Mouse (Mus musculus) limb, embryonic 13.5 days (tissue): Measurements from ENCODE around the gene Mrvi1. TPM values are rescaled to one million over a fixed set of nuclear protein-coding genes. Genes with fewer than 3 reads are reported as not detected.
"Not testable (repeated sequence)": the region's sequence is repeated elsewhere in the genome, so short reads cannot be mapped to it uniquely, and the experiment has no call there.

Experiments used
- ATAC-seq: fragments of 200-750 bp; cut with Nextera tagmentation; 2 replicates; pipeline ENCODE4 v1.8.0; 2017; ENCODE audit warnings: low read depth, moderate number of reproducible peaks, moderate TSS enrichment; ENCODE audit not compliant: low FRiP score
- H3K27ac ChIP-seq: fragments of 300-500 bp; sonication (generic); 2 replicates; pipeline ENCODE4 v1.5.1; 2015; ENCODE audit warnings: inconsistent platforms, mild to moderate bottlenecking, moderate library complexity
- H3K27me3 ChIP-seq: fragments of 300-500 bp; sonication (generic); 2 replicates; pipeline ENCODE4 v1.6.1; 2015; ENCODE audit warnings: mild to moderate bottlenecking, inconsistent platforms
- H3K36me3 ChIP-seq: fragments of 300-500 bp; sonication (generic); 2 replicates; pipeline ENCODE4 v1.6.1; 2015; ENCODE audit warnings: inconsistent platforms, mild to moderate bottlenecking, moderate library complexity
- H3K4me1 ChIP-seq: fragments of 300-500 bp; sonication (generic); 2 replicates; pipeline ENCODE4 v1.6.1; 2015; ENCODE audit warnings: inconsistent platforms
- H3K4me2 ChIP-seq: fragments of 300-500 bp; sonication (generic); replicated peaks from 2 replicates; pipeline ENCODE4 v1.6.1; 2015; ENCODE audit warnings: inconsistent platforms, mild to moderate bottlenecking, moderate library complexity
- H3K4me3 ChIP-seq: fragments of 300-500 bp; sonication (generic); 2 replicates; pipeline ENCODE4 v1.5.1; 2015; ENCODE audit warnings: moderate library complexity, mild to moderate bottlenecking, inconsistent platforms
- H3K9ac ChIP-seq: fragments of 300-500 bp; sonication (generic); 2 replicates; pipeline ENCODE4 v1.6.1; 2015; ENCODE audit warnings: mild to moderate bottlenecking, inconsistent platforms
- H3K9me3 ChIP-seq: fragments of 300-500 bp; sonication (generic); 2 replicates; pipeline ENCODE4 v1.6.1; 2016; ENCODE audit warnings: inconsistent platforms
- WGBS: fragments of 180-500 bp; shearing (Covaris S2); methylation state at CpG from one replicate; pipeline ENCODE4 v1.1.7; 2015; 5-methylcytosine and 5-hydroxymethylcytosine counted together
- polyA plus RNA-seq: library from polyadenylated mRNA; unstranded; fragments of >200 nt; fragmentation: Nextera tagmentation; extraction: Ambion mirVana; gene quantifications from 2 replicates; pipeline ENCODE4 v1.2.1, GENCODE M21; 2015

Gene Mrvi1
- polyA plus RNA-seq, 1 experiment from 2014 or later, result 1.6 TPM

GRCm38 (mm10) chr7:110926562-110926961, 55.7 kb downstream of the Mrvi1 start:
- no peaks in the 10 kb centered on the region for H3K27me3 ChIP-seq
- no peaks in the 10 kb centered on the region for H3K9me3 ChIP-seq
- H3K27ac ChIP-seq, result no peak overlapping the region
- no peaks in the 10 kb centered on the region for H3K36me3 ChIP-seq
- ATAC-seq, result no peak
- no peak overlapping the region for H3K9ac ChIP-seq
- no peak overlapping the region for H3K4me2 ChIP-seq
- WGBS, result 77% methylated on average over 4 of the region's 4 CpGs
- H3K4me1 ChIP-seq, result no peaks in the 10 kb centered on the region
- H3K4me3 ChIP-seq, result no peak overlapping the region

DNA sequence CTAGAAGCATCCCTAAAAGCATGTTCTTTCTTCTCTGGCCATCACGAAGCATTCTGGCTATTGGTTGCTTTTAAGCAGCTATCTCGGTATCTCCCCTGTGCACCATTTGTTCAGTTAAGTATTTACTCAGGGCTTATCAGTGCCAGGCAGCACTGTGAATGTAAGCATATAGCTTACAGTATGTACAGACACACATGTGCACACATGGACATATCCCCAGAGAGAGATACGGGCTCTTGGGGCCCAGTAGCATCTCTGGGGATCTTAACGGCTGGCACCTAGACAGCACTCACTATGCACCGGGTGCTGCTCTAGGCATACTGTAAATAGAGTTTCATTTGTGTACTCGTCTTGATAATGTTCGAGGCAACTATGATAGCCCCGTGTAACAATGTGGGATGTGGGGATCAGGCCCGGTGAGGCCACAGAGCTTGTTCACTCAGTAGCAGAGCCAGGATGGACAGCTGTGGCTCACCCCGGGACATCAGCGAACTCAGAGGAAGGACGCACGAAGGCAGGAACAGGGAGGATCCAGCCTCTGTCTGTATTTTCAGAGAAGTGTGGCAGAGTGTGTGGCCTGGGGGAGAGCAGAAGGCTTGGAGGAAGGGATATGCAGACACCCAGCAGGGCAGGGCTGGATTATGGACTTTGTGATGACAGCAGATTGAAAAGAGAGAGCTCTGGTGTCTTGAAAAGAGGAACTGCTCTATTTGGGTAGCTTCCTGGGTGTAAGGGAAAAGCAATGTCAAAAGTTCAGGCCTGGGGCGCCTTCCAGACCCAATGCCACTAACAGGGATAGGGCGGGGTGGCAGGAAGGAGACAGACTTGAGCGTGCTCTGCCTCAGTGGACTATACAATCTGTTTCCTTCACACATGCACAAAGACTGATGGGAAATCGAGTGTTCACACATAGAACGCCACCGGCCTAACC, 61.7 kb downstream of the Mrvi1 start:
- Histone ChIP-seq H3K36me3 (no peaks in the 10 kb centered on the region), H3K27ac (no peak overlapping the region), H3K4me2 (no peak overlapping the region), H3K4me1 (no peaks in the 10 kb centered on the region), H3K9ac (no peak overlapping the region), H3K9me3 (no peaks in the 10 kb centered on the region), H3K27me3 (no peaks in the 10 kb centered on the region), H3K4me3 (no peak overlapping the region)
- 85% methylated on average over 19 of the region's 19 CpGs for WGBS
- no peak for ATAC-seq

- no peak overlapping the region for H3K4me2 ChIP-seq
- no peaks in the 10 kb centered on the region for H3K4me1 ChIP-seq
- no peaks in the 10 kb centered on the region for H3K27me3 ChIP-seq
- ATAC-seq, result no peak
- H3K9me3 ChIP-seq, result no peaks in the 10 kb centered on the region
- no peaks in the 10 kb centered on the region for H3K36me3 ChIP-seq
- no peak overlapping the region for H3K4me3 ChIP-seq
- H3K9ac ChIP-seq, result no peak overlapping the region
- 41% methylated on average over 3 of the region's 3 CpGs for WGBS
- H3K27ac ChIP-seq, result no peak overlapping the region
Observed at GRCm38 (mm10) chr7:110919721-110920120, 62.5 kb downstream of the Mrvi1 start.

- ATAC-seq, result no peak
- H3K36me3 ChIP-seq, result no peaks in the 10 kb centered on the region
- H3K27ac ChIP-seq, result no peak overlapping the region
- no peaks in the 10 kb centered on the region for H3K4me1 ChIP-seq
- no peak overlapping the region for H3K4me2 ChIP-seq
- WGBS, result 56% methylated on average over 7 of the region's 7 CpGs
- H3K9me3 ChIP-seq, result no peaks in the 10 kb centered on the region
- H3K4me3 ChIP-seq, result no peak overlapping the region
- no peaks in the 10 kb centered on the region for H3K27me3 ChIP-seq
- no peak overlapping the region for H3K9ac ChIP-seq
Observed at GRCm38 (mm10) chr7:110915913-110916312, 66.3 kb downstream of the Mrvi1 start.

GRCm38 (mm10) chr7:110914531-110914930, 67.7 kb downstream of the Mrvi1 start:
- no peak for ATAC-seq
- Histone ChIP-seq H3K4me1 (no peaks in the 10 kb centered on the region), H3K9me3 (no peaks in the 10 kb centered on the region), H3K4me3 (no peak overlapping the region), H3K27ac (no peak overlapping the region), H3K9ac (no peak overlapping the region), H3K4me2 (no peak overlapping the region), H3K27me3 (no peaks in the 10 kb centered on the region), H3K36me3 (no peaks in the 10 kb centered on the region)
- 71% methylated on average over 3 of the region's 3 CpGs for WGBS

DNA sequence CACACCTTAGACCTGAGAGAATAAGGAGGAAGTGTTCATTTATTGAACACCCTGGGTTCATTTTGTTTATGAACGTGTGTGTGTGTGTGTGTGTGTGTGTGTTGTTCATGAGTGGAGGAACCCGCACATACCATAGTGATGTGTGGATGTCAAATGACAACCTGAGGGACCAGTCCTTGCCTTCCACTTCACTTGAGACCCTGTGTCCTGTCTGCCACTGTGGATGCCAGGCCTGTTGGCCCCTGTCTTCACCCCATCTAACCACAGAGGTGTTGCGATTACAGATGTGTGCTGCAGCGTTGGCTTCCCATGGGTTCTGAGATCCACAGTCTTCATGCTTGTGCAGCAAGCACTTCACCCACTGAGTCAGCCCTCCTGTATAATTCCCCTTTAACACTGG, 68.5 kb downstream of the Mrvi1 start:
- no peak for ATAC-seq
- Histone ChIP-seq H3K36me3 (no peaks in the 10 kb centered on the region), H3K27me3 (no peaks in the 10 kb centered on the region), H3K27ac (no peak overlapping the region), H3K4me1 (no peaks in the 10 kb centered on the region), H3K4me3 (no peak overlapping the region), H3K4me2 (no peak overlapping the region), H3K9ac (no peak overlapping the region), H3K9me3 (no peaks in the 10 kb centered on the region)
- WGBS, result 93% methylated on average over 4 of the region's 4 CpGs

GRCm38 (mm10) chr7:110908209-110909144, 73.8 kb downstream of the Mrvi1 start:
- Histone ChIP-seq H3K4me3 (no peak overlapping the region), H3K9me3 (no peaks in the 10 kb centered on the region), H3K36me3 (no peaks in the 10 kb centered on the region), H3K27ac (no peak overlapping the region), H3K4me1 (no peaks in the 10 kb centered on the region), H3K9ac (no peak overlapping the region), H3K4me2 (no peak overlapping the region), H3K27me3 (no peaks in the 10 kb centered on the region)
- 79% methylated on average over 8 of the region's 8 CpGs for WGBS
- ATAC-seq, result no peak

GRCm38 (mm10) chr7:110906566-110906965, 75.7 kb downstream of the Mrvi1 start:
- Histone ChIP-seq H3K4me2 (no peak overlapping the region), H3K9ac (no peak overlapping the region), H3K36me3 (no peaks in the 10 kb centered on the region), H3K4me3 (no peak overlapping the region), H3K9me3 (no peaks in the 10 kb centered on the region), H3K27ac (no peak overlapping the region), H3K27me3 (no peaks in the 10 kb centered on the region), H3K4me1 (no peaks in the 10 kb centered on the region)
- WGBS, result 77% methylated on average over 2 of the region's 2 CpGs
- ATAC-seq, result no peak

DNA sequence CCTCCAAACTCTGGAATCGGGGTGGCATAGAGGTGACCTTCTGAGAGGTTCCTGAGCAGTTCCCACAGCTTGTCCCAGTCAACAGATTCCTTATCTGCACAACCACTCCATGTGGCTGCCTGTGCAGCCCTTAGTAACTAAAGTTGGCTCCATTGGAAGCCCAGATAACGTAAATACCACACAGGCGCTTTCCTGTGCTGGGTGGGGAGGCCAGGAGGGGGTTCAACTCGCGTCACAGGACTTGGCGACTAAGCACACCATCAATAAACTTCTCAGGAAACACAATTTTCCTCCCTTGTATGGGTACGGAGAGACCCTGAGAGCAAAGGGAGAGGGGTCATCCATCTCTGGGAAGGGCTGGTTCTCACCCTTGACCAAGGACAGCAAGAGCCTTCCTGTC, 79.0 kb downstream of the Mrvi1 start:
- no peak overlapping the region for H3K27ac ChIP-seq
- H3K4me3 ChIP-seq, result no peak overlapping the region
- H3K9me3 ChIP-seq, result no peaks in the 10 kb centered on the region
- no peaks in the 10 kb centered on the region for H3K36me3 ChIP-seq
- ATAC-seq, result no peak
- WGBS, result 73% methylated on average over 7 of the region's 7 CpGs
- no peaks in the 10 kb centered on the region for H3K27me3 ChIP-seq
- no peak overlapping the region for H3K9ac ChIP-seq
- H3K4me1 ChIP-seq, result no peaks in the 10 kb centered on the region
- H3K4me2 ChIP-seq, result no peak overlapping the region

GRCm38 (mm10) chr7:110897202-110897601, 85.1 kb downstream of the Mrvi1 start:
- Histone ChIP-seq H3K9me3 (no peaks in the 10 kb centered on the region), H3K27me3 (no peaks in the 10 kb centered on the region), H3K4me3 (no peak overlapping the region), H3K36me3 (no peaks in the 10 kb centered on the region), H3K4me1 (0 out of 2 replicates have a peak, but pooled peaks cover 2% of the 10 kb centered on the region), H3K27ac (no peak overlapping the region), H3K9ac (no peak overlapping the region), H3K4me2 (no peak overlapping the region)
- ATAC-seq, result no peak
- 90% methylated on average over 8 of the region's 8 CpGs for WGBS

DNA sequence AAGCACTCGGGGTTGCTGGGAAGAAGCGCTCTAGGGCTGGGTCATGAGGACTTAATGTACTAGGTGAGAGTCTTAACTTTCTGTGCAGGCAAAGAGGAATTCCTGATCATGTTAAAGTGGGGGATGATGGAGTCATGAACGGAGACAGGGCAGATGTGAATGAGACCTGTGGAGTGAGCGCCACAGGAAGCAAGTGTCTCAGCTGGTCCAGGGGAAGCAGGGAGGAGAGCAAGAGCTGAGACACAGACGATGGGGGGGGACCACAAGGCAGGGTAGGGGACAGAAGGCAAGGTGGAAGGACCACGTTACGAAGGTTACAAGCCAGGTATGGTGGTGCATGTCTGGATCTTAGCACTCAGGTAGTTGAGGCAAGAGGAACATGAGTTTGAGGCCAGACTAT, 85.8 kb downstream of the Mrvi1 start:
- ATAC-seq, result no peak
- no peaks in the 10 kb centered on the region for H3K36me3 ChIP-seq
- H3K9ac ChIP-seq, result no peak overlapping the region
- H3K27me3 ChIP-seq, result no peaks in the 10 kb centered on the region
- no peak overlapping the region for H3K27ac ChIP-seq
- WGBS, result 92% methylated on average over 7 of the region's 7 CpGs
- no peak overlapping the region for H3K4me3 ChIP-seq
- no peaks in the 10 kb centered on the region for H3K9me3 ChIP-seq
- H3K4me1 ChIP-seq, result 0 out of 2 replicates have a peak, but pooled peaks cover 2% of the 10 kb centered on the region
- H3K4me2 ChIP-seq, result no peak overlapping the region

DNA sequence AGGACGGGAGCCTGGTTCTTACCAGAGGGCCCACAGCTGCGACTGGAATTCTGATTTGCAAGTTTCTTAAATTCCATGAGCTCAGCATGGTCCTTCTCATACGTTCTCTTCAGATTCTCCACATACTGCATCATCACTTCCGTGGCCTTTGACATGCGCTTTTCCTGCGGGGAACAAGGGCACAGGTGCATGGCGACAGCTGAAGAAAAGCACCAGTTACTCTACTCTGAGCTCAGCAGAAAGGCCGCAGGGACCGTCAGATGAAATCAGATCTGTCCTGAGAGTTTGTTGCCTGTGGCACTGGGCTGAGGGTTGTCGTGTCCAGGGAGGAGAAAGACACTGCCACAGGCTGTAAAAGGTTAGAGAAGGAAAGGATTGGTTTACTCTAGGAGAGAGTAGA, 86.5 kb downstream of the Mrvi1 start:
- H3K9me3 ChIP-seq, H3K27me3 ChIP-seq, H3K36me3 ChIP-seq, H3K4me1 ChIP-seq, H3K27ac ChIP-seq, H3K9ac ChIP-seq, H3K4me2 ChIP-seq, H3K4me3 ChIP-seq: not testable (repeated sequence)
- peak; percentile 69 for ATAC-seq
- WGBS, result 75% methylated on average over 10 of the region's 10 CpGs
